Mouse (Mus musculus): Measurements from ENCODE around the gene Tmem38a.

Gene Tmem38a

GRCm38 (mm10) chr8:72584390-72584789 lies 12.5 kb downstream of the Tmem38a start:
- DNase-seq (ENCODE audit: low spot score): no peak

GRCm38 (mm10) chr8:72587806-72588205 lies 16.0 kb downstream of the Tmem38a start:
- peak; percentile 16 for DNase-seq (ENCODE audit: low spot score)

- no peak for DNase-seq (ENCODE audit: low spot score)
These were observed 17.0 kb downstream of the Tmem38a start for GRCm38 (mm10) chr8:72588865-72589264.

DNA sequence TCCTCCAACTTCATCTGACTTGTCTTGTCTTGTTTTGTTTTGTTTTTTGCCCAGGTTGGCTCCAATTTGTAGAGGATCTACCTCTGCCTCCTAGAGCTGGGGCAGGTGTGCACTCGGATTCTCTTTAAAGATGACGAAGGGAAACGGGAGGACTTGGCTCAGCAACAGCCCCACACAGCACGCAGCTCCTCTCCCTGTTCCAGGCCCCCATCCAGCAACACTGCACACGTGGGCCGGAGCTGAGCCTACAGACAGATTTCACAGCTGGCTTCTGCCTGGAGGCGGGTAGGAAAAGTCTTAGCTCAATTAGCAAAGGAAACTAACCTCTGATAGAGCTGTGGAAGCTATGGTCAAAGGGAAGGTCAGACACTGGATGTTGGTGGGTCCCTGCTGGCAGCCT lies 17.4 kb downstream of the Tmem38a start:
- DNase-seq (ENCODE audit: low spot score): no peak

GRCm38 (mm10) chr8:72590198-72590597 lies 18.3 kb downstream of the Tmem38a start:
- peak; percentile 54 for DNase-seq (ENCODE audit: low spot score)
